Mouse (Mus musculus): ENCODE data around the gene Crtc2.

DNA sequence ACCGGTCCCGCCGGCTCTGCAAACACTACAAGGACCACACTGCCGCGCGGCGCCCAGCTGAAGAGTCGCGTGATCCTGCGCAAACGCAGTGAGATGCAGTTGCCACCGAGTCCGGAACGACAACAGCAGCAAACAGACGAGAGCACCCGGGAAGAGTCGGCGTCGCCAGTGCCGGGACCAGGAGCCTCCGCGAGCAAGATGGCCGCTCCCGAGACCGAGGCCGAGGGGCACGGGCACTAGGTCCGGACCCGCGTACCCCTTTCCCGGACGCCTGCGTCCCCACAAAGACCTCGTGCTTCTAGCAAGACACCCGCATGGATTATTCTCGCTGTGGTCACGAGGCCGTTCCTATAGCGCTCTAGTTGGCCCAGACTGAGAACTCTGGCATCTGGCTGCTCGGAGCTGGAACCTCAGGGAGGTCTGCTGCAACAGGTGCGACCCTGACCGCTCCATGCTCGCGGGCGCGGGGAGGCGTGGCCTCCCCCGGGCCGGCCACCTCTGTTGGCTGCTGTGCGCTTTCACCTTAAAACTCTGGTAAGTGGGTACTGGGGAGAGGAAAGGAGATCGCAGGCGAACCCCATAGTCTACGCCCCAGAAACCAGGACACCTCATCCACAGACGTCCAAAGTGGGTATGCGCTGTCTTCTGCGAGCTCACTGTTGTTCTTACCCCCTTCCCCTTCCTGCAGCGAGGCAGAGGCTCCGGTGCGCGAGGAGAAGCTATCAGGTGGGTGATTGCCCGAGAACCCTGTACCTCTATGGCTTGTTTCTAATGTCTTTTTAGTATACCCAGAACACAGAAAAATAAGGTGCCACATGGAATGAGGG, 22.2 kb upstream of the Crtc2 start, which contains the start of gene Jtb:
- TF ChIP-seq CTCF (IDR thresholded peaks at IDR 0.05; ENCODE audit: borderline replicate concordance, insufficient read depth, low read length) (no peak), POLR2A (IDR thresholded peaks at IDR 0.05; ENCODE audit: low read depth, low read length) (peak; percentile 85)
